Mouse (Mus musculus): ENCODE results near the gene Gm10392. TPM values are rescaled to one million over a fixed set of nuclear protein-coding genes. Genes with fewer than 3 reads are reported as not detected.

Gene Gm10392
- polyA plus RNA-seq, 1 experiment from 2014 or later: not detected

DNA sequence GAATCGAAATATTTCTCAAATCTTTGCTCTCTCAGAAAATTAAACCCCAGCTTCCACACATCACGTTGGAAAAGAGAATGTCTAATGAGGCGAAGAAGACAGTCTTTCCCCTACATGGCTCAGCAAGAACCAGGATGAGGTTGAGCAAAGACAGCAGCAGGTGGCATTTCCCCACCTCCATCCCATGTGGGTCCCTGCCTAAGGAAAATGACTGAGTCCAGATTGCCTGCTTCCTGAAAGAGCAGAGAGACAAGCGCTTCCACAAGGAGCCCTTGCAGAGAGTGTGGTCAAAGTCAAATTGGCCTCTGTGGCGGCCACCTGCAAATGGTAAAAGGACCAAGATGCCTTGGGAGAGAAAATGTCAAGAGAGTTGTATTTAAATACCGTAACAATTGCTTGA is 28.5 kb downstream of the Gm10392 start:
- no peaks in the 10 kb centered on the region; the same call in 1 of the 2 replicates for H3K27me3 ChIP-seq (replicated peaks)
- WGBS: 67% methylated on average over 6 of the region's 6 CpGs
- H3K4me2 ChIP-seq: peak overlapping the region; percentile 97
- H3K36me3 ChIP-seq: no peaks in the 10 kb centered on the region
- H3K4me1 ChIP-seq: peaks cover 77% of the 10 kb centered on the region
- H3K4me3 ChIP-seq: peak overlapping the region; percentile 86; the same call in 1 of the 2 replicates
- no peak for ATAC-seq (ENCODE audit: extremely low read depth, insufficient number of reproducible peaks, low FRiP score, low TSS enrichment)
- no peaks in the 10 kb centered on the region for H3K9me3 ChIP-seq
- H3K9ac ChIP-seq: peak overlapping the region; percentile 45; the same call in 1 of the 2 replicates
- 0 out of 2 replicates have a peak overlapping the region, but pooled peaks have one; percentile 94 for H3K27ac ChIP-seq (replicated peaks)

DNA sequence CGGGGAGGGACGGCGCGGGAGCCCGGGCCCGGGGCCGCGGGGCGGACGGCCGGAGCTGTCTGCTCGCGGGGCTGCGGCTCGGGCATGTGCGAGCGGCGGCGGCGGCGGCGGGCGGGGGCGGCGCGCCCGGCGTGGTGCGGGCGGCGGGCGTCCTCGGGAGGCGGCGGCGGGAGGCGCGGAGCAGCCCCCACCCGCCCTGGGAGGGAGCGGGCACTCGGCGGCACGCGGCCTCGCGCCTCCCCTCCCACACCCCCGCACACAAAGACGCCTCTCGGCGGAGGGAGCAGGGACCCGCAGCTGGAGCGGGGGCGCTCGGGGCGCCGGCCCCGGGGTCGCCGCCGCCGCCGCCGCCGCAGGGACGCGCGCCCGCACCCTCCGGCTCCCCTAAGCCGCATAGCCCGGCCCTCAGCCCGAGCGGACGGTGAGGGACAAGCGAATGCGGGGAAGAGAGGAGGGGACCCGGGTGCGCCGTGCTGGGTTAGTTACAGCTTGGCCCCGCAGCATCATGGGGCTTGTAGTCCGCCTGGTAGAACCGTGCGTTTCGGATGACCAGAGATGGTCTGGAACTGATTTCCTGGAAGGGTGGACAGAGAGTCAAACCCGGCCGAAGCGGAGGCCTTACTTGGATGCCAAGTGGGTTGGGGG is 29.3 kb downstream of the Gm10392 start, which contains the start of gene Ankrd13b:
Ankrd13b (minus strand) TSS at position 88 of the 645 bp plus-strand sequence.
- Histone ChIP-seq H3K4me2 (peak within 1 kb of the TSS; percentile 97), H3K4me1 (peaks cover 74% of the 10 kb centered on the region), H3K9me3 (no peaks in the 10 kb centered on the region), H3K9ac (peak within 1 kb of the TSS; percentile 91), H3K36me3 (no peaks in the 10 kb centered on the region), H3K4me3 (peak within 1 kb of the TSS; percentile 86), H3K27me3 (replicated peaks) (no peaks in the 10 kb centered on the region; the same call in 1 of the 2 replicates), H3K27ac (replicated peaks) (0 out of 2 replicates have a peak within 1 kb of the TSS, but pooled peaks have one; percentile 12)
- WGBS: under 1% methylated on average over 48 of the region's 87 CpGs
- ATAC-seq (ENCODE audit: extremely low read depth, insufficient number of reproducible peaks, low FRiP score, low TSS enrichment): no peak

DNA sequence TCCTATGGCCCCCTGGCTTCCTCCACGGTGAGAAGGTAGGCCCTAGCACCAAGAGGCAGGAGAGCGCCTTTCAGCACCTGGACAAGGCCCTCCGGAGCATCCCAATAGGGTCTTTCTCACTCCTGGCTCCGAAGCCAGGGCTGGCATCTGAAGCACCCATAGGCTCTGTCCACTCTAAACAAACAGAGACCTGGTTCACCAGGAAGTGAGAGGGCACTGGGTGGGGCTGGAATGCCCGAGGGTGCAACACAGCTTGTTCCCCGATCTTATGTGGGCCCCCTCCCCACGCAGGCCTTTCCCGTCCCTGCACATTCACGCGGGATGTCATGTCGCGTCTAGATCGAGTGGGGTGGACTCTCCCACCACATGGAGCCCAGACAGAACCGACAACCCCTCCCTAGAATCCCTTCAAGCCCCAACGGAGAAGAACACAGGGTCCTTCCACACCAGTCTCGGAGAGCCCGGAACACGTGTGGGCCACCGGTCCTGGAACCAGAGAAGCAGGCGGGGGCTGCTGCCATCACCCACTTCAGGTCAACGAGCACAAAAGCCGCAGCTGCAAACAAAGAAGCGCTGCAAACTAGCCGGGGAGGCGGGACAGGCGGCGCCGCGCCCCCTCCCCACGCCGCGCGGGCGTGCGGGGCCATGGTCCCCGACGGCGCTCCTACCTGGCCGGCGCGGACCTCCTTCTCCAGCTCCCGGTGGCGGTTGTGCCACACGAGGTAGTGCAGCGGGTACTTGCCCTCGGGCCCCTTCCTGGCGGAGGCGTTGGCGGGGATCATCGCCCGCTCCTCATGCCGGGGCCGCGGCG is 30.0 kb downstream of the Gm10392 start:
- H3K4me2 ChIP-seq: peak overlapping the region; percentile 97
- no peak overlapping the region for H3K27ac ChIP-seq (replicated peaks)
- peak overlapping the region; percentile 86 for H3K4me3 ChIP-seq
- no peaks in the 10 kb centered on the region for H3K9me3 ChIP-seq
- no peaks in the 10 kb centered on the region for H3K36me3 ChIP-seq
- H3K4me1 ChIP-seq: peaks cover 70% of the 10 kb centered on the region
- peak overlapping the region; percentile 91 for H3K9ac ChIP-seq
- 4% methylated on average over 54 of the region's 55 CpGs for WGBS
- no peak for ATAC-seq (ENCODE audit: extremely low read depth, insufficient number of reproducible peaks, low FRiP score, low TSS enrichment)
- no peaks in the 10 kb centered on the region; the same call in 1 of the 2 replicates for H3K27me3 ChIP-seq (replicated peaks)

DNA sequence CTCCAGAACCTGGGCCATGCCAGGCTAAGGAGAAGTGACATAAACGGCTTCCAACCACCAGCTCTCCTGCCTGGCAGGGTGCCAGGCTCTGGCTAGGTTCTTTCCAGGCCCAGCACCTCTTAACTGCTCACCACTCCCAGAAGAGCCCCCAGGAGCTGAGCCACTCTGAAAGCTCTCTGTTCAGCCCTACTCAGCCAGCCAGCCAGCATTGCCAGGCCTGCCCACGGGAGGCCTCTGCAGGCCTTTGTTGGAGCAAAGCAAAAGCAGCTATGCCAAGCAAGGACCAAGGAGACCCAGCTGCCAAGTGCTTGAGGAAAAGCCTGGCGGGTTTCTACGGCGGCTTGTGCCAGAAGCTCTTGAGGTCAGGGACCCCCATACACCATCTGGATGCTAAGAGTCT is 32.2 kb downstream of the Gm10392 start:
- H3K4me3 ChIP-seq: no peak overlapping the region
- H3K9me3 ChIP-seq: no peaks in the 10 kb centered on the region
- H3K9ac ChIP-seq: 0 out of 2 replicates have a peak overlapping the region, but pooled peaks have one; percentile 14
- no peaks in the 10 kb centered on the region for H3K36me3 ChIP-seq
- WGBS: 67% methylated on average over 5 of the region's 5 CpGs
- no peak overlapping the region for H3K27ac ChIP-seq (replicated peaks)
- H3K27me3 ChIP-seq (replicated peaks): no peaks in the 10 kb centered on the region; the same call in 1 of the 2 replicates
- H3K4me2 ChIP-seq: peak overlapping the region; percentile 7; the same call in 1 of the 2 replicates
- no peak for ATAC-seq (ENCODE audit: extremely low read depth, insufficient number of reproducible peaks, low FRiP score, low TSS enrichment)
- H3K4me1 ChIP-seq: peaks cover 68% of the 10 kb centered on the region

DNA sequence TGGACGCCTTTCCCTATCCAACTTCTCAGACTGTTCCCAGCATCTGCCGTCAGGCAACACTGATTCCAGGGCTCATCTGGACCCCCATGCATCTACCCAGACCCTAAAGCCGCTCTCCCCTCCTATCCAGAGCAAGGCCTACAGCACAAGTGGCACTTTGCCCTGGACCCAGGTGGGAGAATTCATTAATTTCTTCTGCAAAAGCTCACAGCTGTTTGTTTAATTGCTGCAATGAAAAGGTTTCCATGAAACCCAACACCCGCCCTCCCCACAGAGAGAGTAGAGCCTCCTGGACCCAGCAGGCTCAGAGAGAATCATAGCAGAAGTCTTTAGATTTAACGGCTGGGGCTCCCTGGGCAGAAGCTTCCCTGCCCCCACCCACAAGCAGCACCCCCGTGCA is 33.8 kb downstream of the Gm10392 start:
- H3K4me1 ChIP-seq: peaks cover 53% of the 10 kb centered on the region
- H3K27ac ChIP-seq (replicated peaks): no peak overlapping the region
- H3K27me3 ChIP-seq (replicated peaks): no peaks in the 10 kb centered on the region; the same call in 1 of the 2 replicates
- no peak overlapping the region for H3K4me3 ChIP-seq
- no peak overlapping the region for H3K4me2 ChIP-seq
- 66% methylated on average over 6 of the region's 6 CpGs for WGBS
- no peak for ATAC-seq (ENCODE audit: extremely low read depth, insufficient number of reproducible peaks, low FRiP score, low TSS enrichment)
- H3K36me3 ChIP-seq: no peaks in the 10 kb centered on the region
- no peaks in the 10 kb centered on the region for H3K9me3 ChIP-seq
- H3K9ac ChIP-seq: no peak overlapping the region

DNA sequence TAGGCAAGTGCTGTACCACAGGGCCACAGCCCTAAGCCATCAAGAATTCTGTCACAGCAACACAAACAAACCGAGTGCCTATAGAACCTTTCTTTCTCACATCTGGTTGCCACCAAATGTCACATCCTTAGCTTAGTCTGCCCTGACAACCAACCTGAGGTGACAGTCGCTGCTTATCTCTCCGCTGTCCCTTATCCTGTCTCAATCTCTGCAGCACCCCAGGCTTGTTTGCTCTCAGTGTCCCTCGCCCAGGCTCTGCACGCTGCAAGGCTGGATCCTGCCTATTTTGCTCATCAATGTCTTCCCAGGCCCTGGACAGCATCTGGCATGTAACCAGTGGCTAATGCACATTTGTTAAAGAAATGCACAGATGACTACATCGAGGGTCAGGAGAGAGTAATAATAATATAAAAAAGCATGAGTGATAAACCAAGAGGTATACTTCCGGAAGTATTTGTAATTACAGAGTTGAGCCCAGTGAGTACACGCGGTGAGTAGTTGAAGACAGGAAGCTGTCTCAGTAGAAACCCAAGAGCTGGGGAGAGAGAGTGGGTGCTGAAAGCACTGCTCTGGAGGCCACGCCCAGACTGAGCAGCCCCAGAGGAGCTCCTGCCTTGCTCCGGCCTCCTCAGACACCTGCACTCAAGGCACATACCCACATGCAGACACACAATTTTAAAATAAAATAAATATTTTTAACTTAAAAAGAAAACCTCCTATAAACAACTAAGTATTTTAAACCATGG is 35.3 kb downstream of the Gm10392 start:
- Histone ChIP-seq H3K4me3 (no peak overlapping the region), H3K9ac (no peak overlapping the region), H3K4me2 (no peak overlapping the region), H3K9me3 (no peaks in the 10 kb centered on the region), H3K27ac (replicated peaks) (no peak overlapping the region), H3K4me1 (peaks cover 41% of the 10 kb centered on the region), H3K27me3 (replicated peaks) (no peaks in the 10 kb centered on the region; the same call in 1 of the 2 replicates), H3K36me3 (no peaks in the 10 kb centered on the region)
- 32% methylated on average over 11 of the region's 11 CpGs for WGBS
- no peak for ATAC-seq (ENCODE audit: extremely low read depth, insufficient number of reproducible peaks, low FRiP score, low TSS enrichment)

DNA sequence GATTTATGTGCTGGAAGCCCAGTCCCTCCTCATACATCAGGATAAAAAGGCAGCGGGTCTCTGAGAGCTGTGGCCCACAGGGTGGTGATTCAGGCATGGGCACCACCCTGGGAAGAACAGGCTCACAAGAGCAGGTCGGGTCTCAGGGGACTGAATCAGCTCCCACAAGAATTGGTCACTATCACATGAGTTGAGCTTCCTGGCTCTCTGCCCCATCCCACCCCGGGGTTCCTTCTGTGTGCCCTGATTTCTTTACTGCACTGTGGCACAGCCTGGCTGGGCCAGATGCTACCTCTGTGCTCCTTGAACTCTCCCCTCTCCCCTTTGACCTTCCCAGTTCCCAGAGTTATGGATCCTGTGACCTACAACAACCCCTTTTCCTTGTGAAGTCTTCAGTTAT is 36.0 kb downstream of the Gm10392 start:
- Histone ChIP-seq H3K9me3 (no peaks in the 10 kb centered on the region), H3K4me3 (no peak overlapping the region), H3K4me2 (no peak overlapping the region), H3K27ac (replicated peaks) (no peak overlapping the region), H3K9ac (no peak overlapping the region), H3K36me3 (no peaks in the 10 kb centered on the region), H3K4me1 (peaks cover 35% of the 10 kb centered on the region), H3K27me3 (replicated peaks) (no peaks in the 10 kb centered on the region; the same call in 1 of the 2 replicates)
- no peak for ATAC-seq (ENCODE audit: extremely low read depth, insufficient number of reproducible peaks, low FRiP score, low TSS enrichment)
- 55% methylated on average over 3 of the region's 3 CpGs for WGBS

DNA sequence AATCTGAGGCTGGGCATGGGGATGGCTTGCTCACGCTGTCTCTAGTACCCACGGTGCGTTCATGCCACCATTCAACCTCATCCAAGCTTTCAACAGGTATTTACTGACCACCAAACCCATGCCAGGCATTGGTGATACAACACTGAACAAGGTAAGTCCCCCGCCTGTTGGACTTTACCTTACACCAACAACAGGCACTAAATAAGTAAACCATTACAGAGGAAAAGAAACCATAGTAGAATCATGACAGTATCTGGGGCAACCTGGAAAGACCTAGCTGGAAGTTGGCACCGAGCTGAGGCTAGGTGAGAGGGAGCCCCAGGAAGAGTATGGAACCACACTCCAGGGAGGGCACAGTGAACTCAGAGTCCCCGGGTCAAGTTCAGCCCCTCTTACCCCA is 42.1 kb downstream of the Gm10392 start:
- 85% methylated on average over 6 of the region's 6 CpGs for WGBS
- Histone ChIP-seq H3K9me3 (no peaks in the 10 kb centered on the region), H3K9ac (no peak overlapping the region), H3K4me2 (no peak overlapping the region), H3K36me3 (peaks cover 31% of the 10 kb centered on the region), H3K4me1 (no peaks in the 10 kb centered on the region), H3K27ac (replicated peaks) (no peak overlapping the region), H3K4me3 (no peak overlapping the region), H3K27me3 (replicated peaks) (no peaks in the 10 kb centered on the region)
- no peak for ATAC-seq (ENCODE audit: extremely low read depth, insufficient number of reproducible peaks, low FRiP score, low TSS enrichment)

DNA sequence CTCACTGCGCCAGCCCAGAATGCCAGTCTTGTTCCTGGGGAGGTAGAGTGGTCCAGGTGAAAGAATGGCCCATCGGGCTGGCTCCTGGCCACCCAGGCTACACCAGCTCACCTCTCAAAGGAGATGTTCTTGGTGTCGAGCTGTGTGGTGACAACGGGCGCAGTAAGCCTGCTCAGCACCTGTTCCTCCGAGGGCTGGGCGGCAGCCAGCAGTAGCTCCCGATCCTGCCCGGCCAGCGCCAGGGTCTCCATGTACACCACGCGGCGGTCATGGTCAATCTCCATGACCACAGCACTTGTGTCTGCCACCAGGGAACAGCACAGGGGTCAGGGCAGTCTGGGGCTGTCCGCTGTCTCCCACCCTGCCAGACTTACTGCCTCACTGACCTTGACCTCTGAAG is 42.8 kb downstream of the Gm10392 start:
- H3K27me3 ChIP-seq (replicated peaks): peaks cover 6% of the 10 kb centered on the region; the same call in 1 of the 2 replicates
- no peaks in the 10 kb centered on the region for H3K4me1 ChIP-seq
- 86% methylated on average over 14 of the region's 14 CpGs for WGBS
- H3K27ac ChIP-seq (replicated peaks): no peak overlapping the region
- no peak overlapping the region for H3K9ac ChIP-seq
- peaks cover 38% of the 10 kb centered on the region for H3K36me3 ChIP-seq
- no peaks in the 10 kb centered on the region for H3K9me3 ChIP-seq
- ATAC-seq (ENCODE audit: extremely low read depth, insufficient number of reproducible peaks, low FRiP score, low TSS enrichment): no peak
- no peak overlapping the region for H3K4me2 ChIP-seq
- no peak overlapping the region for H3K4me3 ChIP-seq

DNA sequence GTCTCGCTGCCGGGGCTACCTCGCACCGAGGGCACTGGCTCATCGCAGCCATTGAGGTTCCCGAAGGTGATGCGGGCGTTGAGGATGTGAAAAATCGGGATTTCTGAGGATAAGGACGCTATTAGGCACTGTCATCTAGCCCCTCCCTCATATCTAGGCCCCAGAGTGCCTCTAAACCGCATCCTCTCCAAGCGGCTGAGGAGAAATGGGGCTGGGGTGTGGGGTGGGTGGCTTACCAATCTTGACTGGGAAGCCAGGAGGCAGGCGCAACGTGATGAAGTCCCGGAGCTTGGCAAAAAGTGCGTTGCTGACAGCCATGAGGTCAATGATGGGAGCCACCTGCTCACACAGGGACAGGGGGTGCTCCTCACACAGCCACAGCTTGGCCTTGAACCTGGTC is 46.2 kb downstream of the Gm10392 start:
- ATAC-seq (ENCODE audit: extremely low read depth, insufficient number of reproducible peaks, low FRiP score, low TSS enrichment): no peak
- Histone ChIP-seq H3K27ac (replicated peaks) (no peak overlapping the region), H3K4me1 (peaks cover 2% of the 10 kb centered on the region), H3K27me3 (replicated peaks) (peaks cover 24% of the 10 kb centered on the region), H3K4me3 (no peak overlapping the region), H3K9ac (no peak overlapping the region), H3K9me3 (no peaks in the 10 kb centered on the region), H3K4me2 (no peak overlapping the region), H3K36me3 (peaks cover 56% of the 10 kb centered on the region)
- 76% methylated on average over 16 of the region's 16 CpGs for WGBS

DNA sequence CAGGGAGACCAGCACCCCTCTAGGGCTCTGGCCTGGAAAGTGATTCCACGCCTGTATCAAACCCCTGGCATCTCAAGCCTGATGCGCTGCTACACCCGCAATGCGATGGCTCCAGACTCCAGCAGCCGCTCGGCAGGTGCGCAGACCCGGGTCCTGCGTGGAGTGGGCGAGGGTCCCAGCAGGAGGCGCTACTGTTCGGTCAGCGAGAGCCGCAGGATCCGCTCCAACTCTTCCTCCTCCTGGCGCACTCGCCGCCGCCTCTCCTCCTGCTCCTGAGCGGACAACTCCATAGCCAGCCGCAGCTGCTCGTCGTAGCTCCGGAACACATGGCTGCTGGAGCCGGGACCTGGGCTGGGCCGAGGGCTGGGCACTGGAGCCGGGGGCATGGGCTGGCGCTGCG is 47.6 kb downstream of the Gm10392 start:
- Histone ChIP-seq H3K9me3 (no peaks in the 10 kb centered on the region), H3K4me1 (peaks cover 16% of the 10 kb centered on the region), H3K4me3 (no peak overlapping the region), H3K4me2 (no peak overlapping the region), H3K9ac (no peak overlapping the region), H3K27me3 (replicated peaks) (peaks cover 37% of the 10 kb centered on the region), H3K27ac (replicated peaks) (no peak overlapping the region), H3K36me3 (peaks cover 56% of the 10 kb centered on the region)
- no peak for ATAC-seq (ENCODE audit: extremely low read depth, insufficient number of reproducible peaks, low FRiP score, low TSS enrichment)
- WGBS: 70% methylated on average over 29 of the region's 29 CpGs
